Mouse (Mus musculus): ENCODE measurements at regions not wholly inside any gene's neighbourhood (a gene's known extent, or its start where the extent isn't known, plus 50 kb on each side); places are given as distances from the start of the nearest gene placed in this dataset.
"Not testable (repeated sequence)": the region's sequence is repeated elsewhere in the genome, so short reads cannot be mapped to it uniquely, and the experiment has no call there.

DNA sequence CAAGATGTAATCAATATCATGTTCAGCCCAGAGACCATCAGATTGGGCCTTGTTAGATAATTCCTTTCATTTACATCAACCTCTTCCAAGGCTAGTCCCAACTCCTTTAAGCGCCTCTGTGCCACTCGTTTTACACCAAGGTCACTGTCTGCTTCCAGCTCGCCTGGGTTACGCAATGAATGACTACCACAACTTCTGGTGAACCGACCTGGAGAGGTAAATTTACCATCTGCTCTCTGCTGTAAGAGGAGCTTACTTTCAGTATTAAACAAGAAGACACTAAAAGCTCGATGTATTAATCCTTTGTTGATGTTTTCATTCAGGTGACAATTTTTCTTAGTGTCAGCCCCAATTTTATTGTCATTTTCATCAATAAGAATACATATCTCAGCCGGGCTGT is 51.7 kb upstream of the Fam174b start:
- intact Hi-C loops (cut with DNase I), result no loop called here

GRCm38 (mm10) chr7:73686245-73686644 is 53.9 kb upstream of the Fam174b start:
- intact Hi-C loops (cut with DNase I), result not testable (repeated sequence)

- intact Hi-C loops (cut with DNase I), result no loop called here
These were observed 57.3 kb upstream of the Fam174b start for GRCm38 (mm10) chr7:73682756-73683155.

- intact Hi-C loops (cut with DNase I), result no loop called here
These were observed 69.5 kb upstream of the Fam174b start for GRCm38 (mm10) chr7:73670598-73670997.

GRCm38 (mm10) chr7:73668791-73669190 is 71.3 kb upstream of the Fam174b start:
- intact Hi-C loops (cut with DNase I), result no loop called here

DNA sequence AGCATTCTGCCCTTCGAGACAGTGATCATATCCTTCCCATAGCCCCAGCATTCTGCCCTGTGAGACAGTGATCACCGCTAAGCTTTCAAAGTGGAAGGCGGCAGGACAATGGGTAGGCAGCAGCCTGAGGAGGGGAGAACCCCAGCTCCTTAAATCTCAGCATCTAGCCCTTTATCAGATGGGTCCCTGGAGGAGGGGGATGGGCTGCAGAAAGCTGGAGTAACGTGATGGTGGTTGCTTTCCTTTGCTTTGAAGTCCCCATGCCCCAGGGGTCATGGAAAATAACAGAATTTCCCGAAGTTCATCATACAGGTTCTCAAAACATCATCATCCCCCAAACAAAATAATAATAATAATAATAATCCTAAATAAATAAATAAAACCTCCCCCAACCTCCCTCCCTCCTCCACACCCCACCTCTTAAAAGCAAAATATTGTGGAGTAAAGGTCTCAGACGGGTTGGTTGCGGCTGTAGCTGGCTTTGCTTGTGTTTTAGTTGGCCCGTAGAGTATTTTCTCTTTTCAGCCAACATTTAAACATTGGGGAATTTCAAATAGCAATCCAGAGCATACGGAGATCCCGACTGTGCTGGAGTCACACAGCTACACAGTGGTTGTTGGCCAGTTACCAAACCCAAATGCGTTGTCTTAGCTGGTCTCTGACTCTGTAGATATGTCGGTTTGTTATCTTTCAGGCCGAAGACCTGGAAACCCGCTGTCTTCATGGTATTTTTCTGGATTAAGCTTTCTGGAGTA is 73.0 kb upstream of the Fam174b start:
- intact Hi-C loops (cut with DNase I), result no loop called here

- intact Hi-C loops (cut with DNase I), result no loop called here
These were observed 75.1 kb upstream of the Fam174b start for GRCm38 (mm10) chr7:73664962-73665361.

- intact Hi-C loops (cut with DNase I), result no loop called here
These were observed 77.6 kb upstream of the Fam174b start for GRCm38 (mm10) chr7:73662536-73662935.

DNA sequence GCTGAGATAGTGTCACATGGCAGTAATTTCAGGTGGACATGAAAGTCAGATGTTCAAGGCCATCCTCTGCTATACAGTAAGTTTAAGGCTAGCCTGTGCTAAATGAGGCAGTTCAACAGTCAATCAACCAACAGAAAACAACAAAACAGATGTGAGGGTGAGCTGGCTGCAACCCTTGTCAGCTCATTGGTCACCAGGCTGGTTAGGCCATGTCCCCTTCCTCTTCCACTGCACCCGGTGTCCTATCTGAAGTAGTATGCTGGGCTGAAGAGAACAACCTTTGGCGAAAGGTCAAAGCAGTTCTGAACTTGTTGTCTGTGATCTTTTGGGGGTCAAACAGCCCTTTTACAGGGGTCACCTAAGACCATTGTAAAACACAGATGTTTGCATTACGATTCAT is 78.2 kb upstream of the Fam174b start:
- intact Hi-C loops (cut with DNase I), result no loop called here

- intact Hi-C loops (cut with DNase I), result loop anchor here (5.0 kb wide), 2 partner anchors 88 to 368 kb away; no protein-coding TSS in a partner anchor
These were observed 80.6 kb upstream of the Fam174b start for GRCm38 (mm10) chr7:73659551-73659950.

GRCm38 (mm10) chr7:73657283-73657682 is 82.8 kb upstream of the Fam174b start:
- intact Hi-C loops (cut with DNase I), result loop anchor here (5.0 kb wide), 2 partner anchors 90 to 370 kb away; no protein-coding TSS in a partner anchor

GRCm38 (mm10) chr7:73656424-73656795 is 83.7 kb upstream of the Fam174b start:
- intact Hi-C loops (cut with DNase I), result loop anchor here (5.0 kb wide), 2 partner anchors 91 to 371 kb away; no protein-coding TSS in a partner anchor

- intact Hi-C loops (cut with DNase I), result loop anchor here (1.0 to 5.0 kb wide), 3 partner anchors 91 to 371 kb away; no protein-coding TSS in a partner anchor
These were observed 84.2 kb upstream of the Fam174b start for GRCm38 (mm10) chr7:73655787-73656423.

DNA sequence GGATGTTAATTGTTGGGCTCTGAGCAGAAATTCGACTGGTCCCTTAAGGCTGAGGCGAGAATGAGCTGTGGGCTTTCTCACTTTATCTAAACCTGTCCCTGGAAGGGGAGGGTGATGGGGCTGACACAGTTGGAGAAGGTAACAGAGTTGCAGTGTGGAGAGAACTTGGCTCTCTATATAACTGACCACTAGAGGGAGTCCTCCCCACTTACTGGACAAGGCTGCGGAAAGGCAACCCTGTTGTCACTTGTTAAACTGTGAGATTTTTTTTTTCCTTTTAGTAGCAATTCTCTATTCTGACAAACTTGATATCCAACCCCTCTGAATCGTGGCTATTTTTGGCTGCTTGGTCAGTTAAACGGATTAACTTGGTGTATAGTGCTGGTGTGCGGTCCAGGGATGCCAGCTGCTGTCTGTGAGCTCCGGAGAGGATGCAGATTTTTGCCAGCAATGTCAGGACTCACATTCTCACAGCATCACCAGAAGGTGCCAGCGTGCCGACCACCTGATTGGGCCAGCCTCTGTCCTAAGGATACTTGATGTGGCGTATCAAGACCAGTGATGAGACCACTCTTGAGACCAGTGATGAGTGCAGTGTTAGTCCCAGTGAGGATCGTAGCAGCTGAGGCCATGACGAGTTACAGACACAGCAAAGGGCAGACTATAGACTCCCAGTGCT is 85.8 kb upstream of the Fam174b start:
- intact Hi-C loops (cut with DNase I), result loop anchor here (5.0 kb wide), 1 partner anchor 203 kb away; no protein-coding TSS in a partner anchor

DNA sequence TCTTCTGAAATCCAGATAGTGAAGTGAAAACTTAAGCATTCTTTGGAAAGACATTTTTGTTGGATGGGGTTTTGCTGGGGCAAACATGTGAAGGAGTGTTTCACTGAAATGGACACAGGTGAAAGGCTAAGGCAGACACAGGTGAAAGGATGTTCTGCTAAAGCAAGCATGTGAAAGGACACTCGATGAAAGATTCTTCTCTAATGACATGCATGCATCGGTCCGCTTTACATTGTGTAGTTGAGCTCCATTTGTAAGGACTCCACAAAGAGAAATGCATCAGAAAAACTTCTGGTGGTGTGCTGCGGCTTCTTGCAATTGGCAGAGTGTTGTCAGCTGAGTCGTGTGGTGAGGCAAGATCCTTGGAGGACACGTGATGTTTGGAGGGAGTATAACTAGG is 89.2 kb upstream of the Fam174b start:
- intact Hi-C loops (cut with DNase I), result loop anchor here (5.0 kb wide), 1 partner anchor 206 kb away; no protein-coding TSS in a partner anchor

DNA sequence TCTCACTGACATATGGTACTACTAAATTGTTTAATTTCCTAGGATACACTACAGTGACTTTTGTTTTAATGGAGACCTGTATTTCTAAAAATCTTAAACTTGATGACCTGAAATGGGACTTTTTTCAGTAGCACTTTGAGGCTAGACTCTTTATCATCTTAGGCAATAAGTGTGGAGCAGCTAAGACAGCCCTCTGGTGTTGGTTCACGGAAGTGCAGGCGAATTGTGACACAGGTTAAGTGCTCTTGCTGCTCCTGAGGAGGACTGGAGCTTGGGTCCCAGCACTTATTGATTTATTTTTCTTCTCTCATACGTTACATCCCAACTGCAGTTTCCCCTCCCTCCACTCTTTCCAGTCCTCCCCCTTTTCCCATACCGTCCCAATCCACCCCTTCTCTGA is 92.1 kb upstream of the Fam174b start:
- intact Hi-C loops (cut with DNase I), result loop anchor here (2.0 kb wide), 1 partner anchor 1247 kb away; no protein-coding TSS in a partner anchor

- intact Hi-C loops (cut with DNase I), result no loop called here
These were observed 93.0 kb upstream of the Fam174b start for GRCm38 (mm10) chr7:73647140-73647539.

DNA sequence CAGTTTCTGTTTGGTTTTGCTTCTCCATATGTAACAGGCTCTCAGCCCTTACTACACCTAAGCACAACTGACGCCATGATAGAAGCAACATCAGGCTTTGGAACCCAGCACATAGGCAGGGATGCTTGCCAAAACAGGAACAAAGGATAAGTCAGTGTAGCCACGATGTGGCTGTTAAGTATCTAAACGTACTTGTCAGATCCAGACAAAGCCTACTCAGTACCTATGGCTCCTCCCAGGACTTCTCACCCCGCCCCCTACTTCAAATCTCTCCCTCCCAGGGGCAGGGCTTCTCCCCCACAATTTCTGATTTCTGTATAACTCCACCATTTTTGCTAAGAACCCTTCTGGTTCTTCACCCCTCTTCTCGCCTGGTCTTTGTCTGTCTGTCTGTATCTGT is 93.4 kb upstream of the Fam174b start:
- intact Hi-C loops (cut with DNase I), result no loop called here

DNA sequence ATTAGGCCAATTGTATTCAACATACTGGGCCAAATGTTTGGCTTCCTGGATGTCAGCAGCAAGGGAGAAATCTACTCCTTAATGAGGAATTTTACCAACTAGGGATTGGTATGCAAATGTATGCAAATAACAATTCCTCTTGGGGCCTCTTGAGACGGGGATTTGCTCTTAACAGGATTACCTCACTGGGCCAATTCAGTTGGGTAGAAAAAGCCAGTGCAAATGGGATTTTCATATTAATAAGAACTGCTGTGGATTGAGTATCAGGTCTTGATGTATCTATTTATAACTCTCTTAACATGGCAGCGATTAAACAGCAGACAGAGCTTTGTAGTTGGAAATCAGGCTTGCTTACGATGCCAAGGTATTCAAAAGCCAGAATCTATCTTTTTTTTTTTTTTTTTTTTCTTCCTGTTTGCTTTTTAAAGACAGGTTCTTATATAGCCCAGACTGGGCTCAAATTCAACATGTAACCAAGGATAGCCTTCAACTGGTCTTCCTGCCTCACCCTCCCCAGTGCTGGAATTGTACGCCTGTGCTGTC is 95.7 kb upstream of the Fam174b start:
- intact Hi-C loops (cut with DNase I), result no loop called here

DNA sequence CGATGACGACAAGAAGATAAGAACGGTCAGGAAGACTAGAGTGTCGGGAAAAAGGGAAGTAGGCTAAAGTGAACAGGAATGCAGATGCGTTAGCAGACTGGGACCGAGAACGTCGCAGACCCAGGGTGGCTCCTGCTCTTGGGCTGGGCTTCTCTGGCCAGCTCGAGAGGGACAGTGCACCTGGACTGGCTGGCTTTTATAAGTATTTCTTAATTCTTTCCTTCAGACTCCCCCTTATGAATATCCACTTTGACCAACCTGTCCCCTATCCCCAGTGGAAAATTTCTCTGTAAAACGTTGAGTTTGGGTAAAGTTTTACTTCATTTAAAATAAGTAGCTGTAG is 96.1 kb upstream of the Fam174b start:
- intact Hi-C loops (cut with DNase I), result no loop called here

- intact Hi-C loops (cut with DNase I), result no loop called here
These were observed 96.7 kb upstream of the Fam174b start for GRCm38 (mm10) chr7:73643306-73643992.

All from adrenal gland (tissue).